8 mouse cellular contexts compared by ENCODE assay signal in the genomic region with DNA sequence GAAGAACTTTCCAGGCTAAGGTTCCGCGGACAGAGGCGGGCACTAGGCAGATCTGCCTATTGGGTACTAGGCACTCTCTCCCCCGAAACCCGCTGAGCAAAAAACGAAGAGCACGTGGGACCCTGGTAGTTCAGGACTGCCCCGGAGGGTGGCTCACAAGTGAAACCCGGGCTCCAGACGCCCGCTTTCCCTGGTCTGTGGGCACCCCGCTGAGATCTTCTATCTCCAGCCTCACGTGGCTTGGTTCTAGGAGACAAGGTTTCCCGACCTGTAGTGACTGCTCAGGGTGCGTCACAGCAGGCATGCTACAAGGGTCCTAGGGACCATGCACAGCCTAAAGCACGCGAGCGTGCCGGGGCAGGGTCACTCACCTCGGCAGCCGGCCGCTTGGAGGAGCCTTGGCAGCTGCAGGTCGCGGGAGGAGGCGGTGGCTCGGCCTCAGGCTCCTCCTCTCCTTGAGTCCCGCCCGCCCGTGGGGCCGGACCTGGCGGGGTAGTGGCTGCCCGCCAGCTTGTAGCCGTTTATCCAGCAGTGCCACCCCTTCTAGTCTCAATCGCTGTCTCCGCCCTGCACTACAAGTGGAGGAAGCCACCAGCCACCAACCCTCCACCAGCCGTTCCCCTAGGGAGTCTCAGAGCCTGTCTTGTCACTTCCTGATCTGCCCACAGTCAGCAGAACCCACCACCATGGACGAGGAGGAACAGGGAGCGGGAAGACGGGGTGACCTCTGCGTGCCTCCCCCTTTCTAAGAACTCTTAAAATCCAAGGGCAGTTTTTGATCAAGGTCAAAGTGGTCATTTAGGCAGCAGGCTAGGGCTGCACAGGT. TPM values are rescaled to one million over a fixed set of nuclear protein-coding genes. Genes with fewer than 3 reads are reported as not detected.
A peak's percentile ranks its signal among the peaks of the same experiment; 100 is the strongest.
DNase-seq lines count a peak whose midpoint lies in the region; ATAC-seq and TF ChIP-seq lines count a peak whose summit lies in the region.

No protein-coding gene starts in this region.

- H3K27ac ChIP-seq in gastrocnemius, adult 2 months: peak overlapping the region; percentile 96
- H3K27ac ChIP-seq in hindbrain, postnatal 0 days: no peak overlapping the region
- H3K27ac ChIP-seq in left cerebral cortex, adult 2 months: peak overlapping the region; percentile 65; the same call in 1 of the 2 replicates
- H3K27ac ChIP-seq in macrophage: peak overlapping the region; percentile 82

- H3K79me2 ChIP-seq in macrophage (ENCODE audit: inconsistent target): peaks cover 45% of the 10 kb centered on the region

- WGBS in hindbrain, postnatal 0 days: 2% methylated on average over 40 of the region's 40 CpGs
- 2% methylated on average over 40 of the region's 40 CpGs for WGBS in macrophage (ENCODE audit: missing documents)

- 0 out of 2 replicates have a peak, but pooled peaks have one; percentile 13 for TF ChIP-seq CTCF in gastrocnemius, adult 2 months (IDR thresholded peaks at IDR 0.05)
- TF ChIP-seq CTCF in hindbrain, postnatal 0 days (IDR thresholded peaks at IDR 0.05; ENCODE audit: low read depth): peak; percentile 6; the same call in 1 of the 2 replicates
- TF ChIP-seq CTCF in left cerebral cortex, adult 2 months (IDR thresholded peaks at IDR 0.05): no peak

- peak overlapping the region; percentile 99 for H3K4me2 ChIP-seq in hindbrain, postnatal 0 days (ENCODE audit: low read depth, low read length)

- no peaks in the 10 kb centered on the region for H3K27me3 ChIP-seq in hindbrain, postnatal 0 days (ENCODE audit: insufficient read depth, low read length)

- peak overlapping the region; percentile 88 for H3K4me3 ChIP-seq in gastrocnemius, adult 2 months
- peak overlapping the region; percentile 48 for H3K4me3 ChIP-seq in hindbrain, postnatal 0 days (ENCODE audit: low read length)
- H3K4me3 ChIP-seq in left cerebral cortex, adult 2 months: peak overlapping the region; percentile 50
- peak overlapping the region; percentile 76 for H3K4me3 ChIP-seq in macrophage (ENCODE audit: inconsistent target)

- intact Hi-C loops in gastrocnemius, adult 2 months (cut with DNase I): no loop called here
- intact Hi-C loops in left cerebral cortex, adult 2 months (cut with DNase I): loop anchor here (5.0 kb wide), 1 partner anchor 68 kb away; no protein-coding TSS in a partner anchor

- peak; percentile 87 for ATAC-seq in common myeloid progenitor, adult 5-6 weeks (replicated peaks; ENCODE audit: low read depth, poor library complexity, severe bottlenecking)
- ATAC-seq in hindbrain, postnatal 0 days: peak; percentile 85

- H3K36me3 ChIP-seq in hindbrain, postnatal 0 days (ENCODE audit: insufficient read depth, low read length): no peaks in the 10 kb centered on the region
- no peaks in the 10 kb centered on the region for H3K36me3 ChIP-seq in macrophage (ENCODE audit: inconsistent target)

- no peaks in the 10 kb centered on the region for H3K9me3 ChIP-seq in hindbrain, postnatal 0 days (ENCODE audit: low read length)

- H3K4me1 ChIP-seq in hindbrain, postnatal 0 days (ENCODE audit: insufficient read depth, low read length): peaks cover 6% of the 10 kb centered on the region; the same call in 1 of the 2 replicates

- DNase-seq in ZHBTc4 (ENCODE audit: low read depth, low spot score): peak; percentile 95
- DNase-seq in gastrocnemius, adult 2 months: peak; percentile 96
- peak; percentile 80 for DNase-seq in hindbrain, postnatal 0 days (ENCODE audit: low spot score)
- DNase-seq in left cerebral cortex, adult 2 months (ENCODE audit: extremely low spot score in 1 of 2, low spot score in 2 of 2): peak; percentile 56 to 76
- DNase-seq in right cerebral cortex, adult 18-20 months: peak; percentile 54
- DNase-seq in urinary bladder, adult 2 months (ENCODE audit: low spot score): peak; percentile 75

- H3K9ac ChIP-seq in hindbrain, postnatal 0 days (replicated peaks; ENCODE audit: low read length): peak overlapping the region; percentile 34

RNA-seq across cellular contexts. Expression of a gene that starts 7.4 kb away (rescaled TPM):
- total RNA-seq in common myeloid progenitor, adult 5-6 weeks (2017): 21.2 and 30.0 TPM in 2 replicates
- total RNA-seq in gastrocnemius, adult 2 months (2021): 10 to 100 TPM; 16.0 to 22.1 TPM
- total RNA-seq in hindbrain, postnatal 0 days (2014; rRNA removed): 5.2 and 7.8 TPM in 2 replicates
- 4.3 and 4.8 TPM in 2 replicates for polyA plus RNA-seq in hindbrain, postnatal 0 days (2015; fragmentation: Nextera tagmentation; extraction: Ambion mirVana)
- total RNA-seq in left cerebral cortex, adult 2 months (2021): 1 to 10 TPM; 5.5 to 5.6 TPM
- 10 to 100 TPM in 16 of 26 experiments, 1 to 10 TPM in 10; 2.0 to 49.3 (median 15.3) TPM for total RNA-seq in macrophage (2018; cell fraction: chromatin; rRNA removed)
- total RNA-seq in macrophage (2018; cell fraction: cytosol; rRNA removed): 10 to 100 TPM; 20.7 to 52.8 (median 31.3) TPM
- total RNA-seq in macrophage (2018; cell fraction: nucleus; rRNA removed): 10 to 100 TPM in 25 of 26 experiments, 1 to 10 TPM in 1; 4.7 to 54.2 (median 27.9) TPM
- 26.5 to 41.9 TPM (median 39.9 TPM) in 3 replicates for polyA plus RNA-seq in macrophage (2018)
- 34.7 and 39.8 TPM in 2 replicates for polyA plus RNA-seq in urinary bladder, adult 2 months (2012; rRNA removed)
